ENCODE assay signal across 13 mouse cellular contexts in genomic region chr7:122622125-122622774, GRCm38 (mm10). TPM values are rescaled to one million over a fixed set of nuclear protein-coding genes. Genes with fewer than 3 reads are reported as not detected.
DNase-seq lines count a peak whose midpoint lies in the region; ATAC-seq and TF ChIP-seq lines count a peak whose summit lies in the region.
"Had no signal": no experiment of that assay in that cellular context is flagged by ENCODE, and none has a peak within 500 bp of the region (broad histone marks: within the 10 kb centered on the region; RNA-seq: fewer than 3 reads in every experiment).

No protein-coding gene starts in this region.

- H3K9me3 ChIP-seq in hindbrain, embryonic 16.5 days (ENCODE audit: control insufficient read depth, low read length), result no peaks in the 10 kb centered on the region
- H3K9me3 ChIP-seq in stomach, postnatal 0 days (ENCODE audit: control insufficient read depth, low read length), result no peaks in the 10 kb centered on the region
- H3K9me3 ChIP-seq: embryonic facial prominence, embryonic 12.5 days; limb, embryonic 10.5 days; lung, embryonic 15.5 days had no signal

- peak; percentile 71 for DNase-seq in left cerebral cortex, postnatal 4 days
- no peak for DNase-seq in left cerebral cortex, adult 18-20 months (ENCODE audit: low spot score in 2 of 2)
- peak; percentile 49 to 65 for DNase-seq in cerebellum, postnatal 25 days
- no peak for DNase-seq in stomach, postnatal 0 days (ENCODE audit: low spot score)
- no peak for DNase-seq in urinary bladder, adult 18-20 months (ENCODE audit: low spot score in 2 of 2)
- no peak for DNase-seq in urinary bladder, postnatal 4 days (ENCODE audit: low spot score in 2 of 2)
- DNase-seq: gastrocnemius, postnatal 25 days; heart, postnatal 14 days; thymus, postnatal 14 days had no signal

- TF ChIP-seq EP300 in stomach, postnatal 0 days (optimal IDR thresholded peaks at IDR 0.05), result no peak

- H3K36me3 ChIP-seq in hindbrain, embryonic 16.5 days (ENCODE audit: control insufficient read depth, insufficient read depth, low read length), result no peaks in the 10 kb centered on the region
- no peaks in the 10 kb centered on the region for H3K36me3 ChIP-seq in stomach, postnatal 0 days (ENCODE audit: control insufficient read depth, insufficient read depth, low read length)
- H3K36me3 ChIP-seq: embryonic facial prominence, embryonic 12.5 days; limb, embryonic 10.5 days; lung, embryonic 15.5 days had no signal

- H3K4me1 ChIP-seq in hindbrain, embryonic 16.5 days (ENCODE audit: control insufficient read depth, insufficient read depth, low read depth, low read length), result peaks cover 11% of the 10 kb centered on the region
- H3K4me1 ChIP-seq in stomach, postnatal 0 days (replicated peaks; ENCODE audit: control insufficient read depth, insufficient read depth), result no peaks in the 10 kb centered on the region
- H3K4me1 ChIP-seq: limb, embryonic 10.5 days; lung, embryonic 15.5 days had no signal

- intact Hi-C loops in left cerebral cortex, postnatal 4 days (cut with DNase I), result no loop called here

- H3K4me3 ChIP-seq in hindbrain, embryonic 16.5 days (ENCODE audit: low read length), result no peak overlapping the region
- no peak overlapping the region for H3K4me3 ChIP-seq in stomach, postnatal 0 days (ENCODE audit: low read depth, low read length)
- H3K4me3 ChIP-seq: embryonic facial prominence, embryonic 12.5 days; limb, embryonic 10.5 days; lung, embryonic 15.5 days had no signal

- TF ChIP-seq CTCF in stomach, postnatal 0 days (IDR thresholded peaks at IDR 0.05; ENCODE audit: low read depth), result no peak

- peak; percentile 83 for ATAC-seq in hindbrain, embryonic 16.5 days
- no peak for ATAC-seq in stomach, postnatal 0 days (ENCODE audit: low FRiP score, low TSS enrichment)

- H3K27ac ChIP-seq in hindbrain, embryonic 16.5 days (ENCODE audit: low read depth, low read length), result no peak overlapping the region; the same call in 1 of the 2 replicates
- H3K27ac ChIP-seq in stomach, postnatal 0 days (replicated peaks), result no peak overlapping the region
- H3K27ac ChIP-seq: embryonic facial prominence, embryonic 12.5 days; limb, embryonic 10.5 days; lung, embryonic 15.5 days had no signal

- no peak overlapping the region for H3K9ac ChIP-seq in hindbrain, embryonic 16.5 days (ENCODE audit: low read depth, low read length)
- no peak overlapping the region for H3K9ac ChIP-seq in stomach, postnatal 0 days (ENCODE audit: low read length)
- H3K9ac ChIP-seq: embryonic facial prominence, embryonic 12.5 days; lung, embryonic 15.5 days had no signal

- 14% methylated on average over 9 of the region's 9 CpGs for whole genome bisulfite sequencing in hindbrain, embryonic 16.5 days
- WGBS in stomach, postnatal 0 days, result 52% methylated on average over 9 of the region's 9 CpGs

- no peaks in the 10 kb centered on the region for H3K27me3 ChIP-seq in hindbrain, embryonic 16.5 days (replicated peaks; ENCODE audit: control insufficient read depth, insufficient read depth, low read length)
- H3K27me3 ChIP-seq in stomach, postnatal 0 days (ENCODE audit: control insufficient read depth, insufficient read depth, low read length), result no peaks in the 10 kb centered on the region
- H3K27me3 ChIP-seq: embryonic facial prominence, embryonic 12.5 days; lung, embryonic 15.5 days had no signal

- no peak overlapping the region for H3K4me2 ChIP-seq in hindbrain, embryonic 16.5 days (ENCODE audit: low read length)
- no peak overlapping the region for H3K4me2 ChIP-seq in stomach, postnatal 0 days (replicated peaks; ENCODE audit: low read depth)
- H3K4me2 ChIP-seq: embryonic facial prominence, embryonic 12.5 days; lung, embryonic 15.5 days had no signal

RNA-seq across cellular contexts. Expression of gene Cacng3, which starts 48.0 kb away (rescaled TPM):
- 10 to 100 TPM; 32.2 to 39.0 TPM for total RNA-seq in left cerebral cortex, postnatal 4 days (2021)
- 100 to 1,000 TPM; 133 to 144 TPM for total RNA-seq in left cerebral cortex, adult 18-20 months (2021)
- polyA plus RNA-seq in hindbrain, embryonic 16.5 days (2015; fragmentation: Nextera tagmentation; extraction: Ambion mirVana), result 29.5 and 31.4 TPM in 2 replicates
- 0.17 and 0.29 TPM in 2 replicates for polyA plus RNA-seq in stomach, postnatal 0 days (2015; fragmentation: Nextera tagmentation; extraction: Ambion mirVana)
- total RNA-seq: gastrocnemius, postnatal 25 days had no signal
- polyA plus RNA-seq: embryonic facial prominence, embryonic 12.5 days; limb, embryonic 10.5 days had no signal

Comparison
In these comparisons a context has a peak if more than half of its experiments do, and no peak if none do; other contexts are left out.
1. DNase-seq: peak in left cerebral cortex, postnatal 4 days (single experiment) and cerebellum, postnatal 25 days (2 of 2); none in left cerebral cortex, adult 18-20 months (0 of 2), stomach, postnatal 0 days (single experiment), urinary bladder, adult 18-20 months (0 of 2) and urinary bladder, postnatal 4 days (0 of 2).